Comparison of ENCODE assay signal across 25 mouse cellular contexts in the genomic region with DNA sequence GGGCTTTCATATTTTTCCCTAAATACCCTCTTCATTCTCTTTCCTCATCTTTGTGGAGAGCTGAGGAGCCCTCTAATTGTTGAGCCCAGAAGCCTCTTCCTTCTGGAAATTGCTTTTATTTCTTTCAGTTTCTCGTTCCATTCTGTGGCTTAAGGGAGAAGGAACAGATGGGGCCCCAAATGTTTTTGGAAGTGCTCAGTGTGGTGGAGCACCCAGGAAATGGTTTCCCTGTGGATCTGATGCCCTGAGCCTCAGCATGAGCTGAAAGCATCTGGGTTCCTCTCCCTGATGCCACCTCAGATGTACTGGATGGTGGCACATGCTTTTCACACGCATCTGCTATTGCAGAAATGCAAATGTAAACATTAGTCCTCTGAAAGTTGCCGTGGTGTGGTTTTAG. TPM values are rescaled to one million over a fixed set of nuclear protein-coding genes. Genes with fewer than 3 reads are reported as not detected.
DNase-seq lines count a peak whose midpoint lies in the region; TF ChIP-seq lines count a peak whose summit lies in the region.
"Had no signal": no experiment of that assay in that cellular context is flagged by ENCODE, and none has a peak within 500 bp of the region (broad histone marks: within the 10 kb centered on the region; RNA-seq: fewer than 3 reads in every experiment).

No protein-coding gene starts in this region.

- peak; percentile 69 for DNase-seq in brain, adult 2 months (ENCODE audit: low read depth, low spot score)
- peak; percentile 71 for DNase-seq in layer of hippocampus, adult 9-11 months
- DNase-seq in right cerebral cortex, adult 2 months (ENCODE audit: low spot score in 2 of 2), result peak; percentile 14 to 25
- no peak for DNase-seq in adrenal gland, postnatal 36 days
- no peak for DNase-seq in lung, postnatal 4 days
- no peak for DNase-seq in adrenal gland, adult 18-20 months (ENCODE audit: low spot score in 2 of 2)
- DNase-seq: cerebellum, adult 11-12 months; kidney, adult 2 months; kidney, postnatal 4 days; lung, embryonic 14.5 days; midbrain, embryonic 14.5 days had no signal

- H3K27ac ChIP-seq in cortical plate, adult 2 months (ENCODE audit: insufficient read depth, low read length), result 0 out of 2 replicates have a peak overlapping the region, but pooled peaks have one; percentile 3
- H3K27ac ChIP-seq: embryonic facial prominence, embryonic 12.5 days; heart, embryonic 13.5 days; liver, embryonic 12.5 days; macrophage; neural tube, embryonic 15.5 days; stomach, embryonic 15.5 days had no signal

- H3K4me3 ChIP-seq in cortical plate, adult 2 months (ENCODE audit: insufficient read depth, low read length), result no peak overlapping the region
- H3K4me3 ChIP-seq: embryonic facial prominence, embryonic 12.5 days; heart, embryonic 13.5 days; liver, embryonic 12.5 days; myocyte; neural tube, embryonic 15.5 days; stomach, embryonic 15.5 days had no signal

- TF ChIP-seq POLR2A in cortical plate, adult 2 months (IDR thresholded peaks at IDR 0.05; ENCODE audit: extremely low read depth, insufficient read depth, low read length), result no peak

- TF ChIP-seq CTCF in cortical plate, adult 2 months (IDR thresholded peaks at IDR 0.05; ENCODE audit: extremely low read depth, insufficient read depth, low read length), result no peak

- H3K4me1 ChIP-seq in cortical plate, adult 2 months (ENCODE audit: control insufficient read depth, insufficient read depth, low read length), result no peaks in the 10 kb centered on the region
- H3K4me1 ChIP-seq: heart, embryonic 13.5 days; liver, embryonic 12.5 days; stomach, embryonic 15.5 days had no signal

RNA-seq across cellular contexts. Expression of a gene that starts 41.4 kb away (rescaled TPM):
- polyA plus RNA-seq in cortical plate, adult 2 months (2012; rRNA removed), result 0.02 TPM in 2 replicates
- under 1 TPM in 1 of 2 experiments, not detected in 1; 0.10 TPM for total RNA-seq in adrenal gland, postnatal 36 days (2021)
- under 1 TPM in 1 of 2 experiments, not detected in 1; 0.83 TPM for total RNA-seq in adrenal gland, adult 18-20 months (2021)
- total RNA-seq: granulocyte monocyte progenitor cell, adult 5-6 weeks; hematopoietic stem cell, adult 5-6 weeks had no signal
- polyA plus RNA-seq: brain, embryonic 14.5 days; limb, embryonic 11.5 days; liver, embryonic 12.5 days; lung, embryonic 14.5 days; macrophage; midbrain, embryonic 14.5 days; spleen, adult 2 months; stomach, embryonic 15.5 days had no signal

RNA-seq across cellular contexts. Expression of a gene that starts 54.2 kb away (rescaled TPM):
- not detected in 2 replicates for polyA plus RNA-seq in cortical plate, adult 2 months (2012; rRNA removed)
- total RNA-seq in adrenal gland, postnatal 36 days (2021), result not detected
- not detected for total RNA-seq in adrenal gland, adult 18-20 months (2021)
- total RNA-seq: ES-E14; granulocyte monocyte progenitor cell, adult 5-6 weeks; hematopoietic stem cell, adult 5-6 weeks had no signal
- polyA plus RNA-seq: brain, embryonic 14.5 days; embryonic facial prominence, embryonic 12.5 days; heart, embryonic 13.5 days; kidney, adult 2 months; limb, embryonic 11.5 days; liver, embryonic 12.5 days; lung, embryonic 14.5 days; macrophage; midbrain, embryonic 14.5 days; myocyte; neural tube, embryonic 15.5 days; spleen, adult 2 months; stomach, embryonic 15.5 days had no signal

Comparison
In these comparisons a context has a peak if more than half of its experiments do, and no peak if none do; other contexts are left out.
1. DNase-seq: peak in brain, adult 2 months (single experiment), layer of hippocampus, adult 9-11 months (single experiment) and right cerebral cortex, adult 2 months (2 of 2); none in adrenal gland, postnatal 36 days (0 of 2), lung, postnatal 4 days (0 of 2) and adrenal gland, adult 18-20 months (0 of 2).